ENCODE assay signal across 27 mouse cellular contexts in the genomic region with DNA sequence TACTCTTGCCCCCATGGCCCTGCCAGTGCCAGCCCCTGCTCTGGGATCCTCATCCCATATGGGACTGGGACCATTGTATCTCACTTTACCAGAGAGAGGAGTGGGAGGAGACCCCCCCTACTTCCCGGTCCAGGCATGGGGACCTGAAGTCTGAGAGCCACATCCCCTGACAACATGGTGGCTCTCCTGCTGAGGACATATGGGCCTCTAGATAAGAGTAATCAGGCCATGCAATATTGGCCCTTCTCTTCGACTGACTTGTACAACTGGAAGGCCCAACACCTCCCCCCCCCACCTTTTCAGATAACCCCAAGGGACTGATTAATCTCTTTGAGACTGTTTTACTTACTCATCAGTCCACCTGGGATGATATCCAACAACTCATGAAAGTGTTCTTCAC. TPM values are rescaled to one million over a fixed set of nuclear protein-coding genes. Genes with fewer than 3 reads are reported as not detected.
A peak's percentile ranks its signal among the peaks of the same experiment; 100 is the strongest.
DNase-seq lines count a peak whose midpoint lies in the region; ATAC-seq and TF ChIP-seq lines count a peak whose summit lies in the region.
"Had no signal": no experiment of that assay in that cellular context is flagged by ENCODE, and none has a peak within 500 bp of the region (broad histone marks: within the 10 kb centered on the region; RNA-seq: fewer than 3 reads in every experiment).

No protein-coding gene starts in this region.

- TF ChIP-seq POLR2A in kidney, adult 2 months (IDR thresholded peaks at IDR 0.05; ENCODE audit: low read depth, low read length): no peak

- ATAC-seq in liver, postnatal 0 days: no peak
- peak; percentile 79 for ATAC-seq in liver, embryonic 12.5 days
- ATAC-seq in liver, embryonic 15.5 days (ENCODE audit: insufficient read depth): peak; percentile 49
- ATAC-seq in forebrain, embryonic 13.5 days: no peak
- ATAC-seq: forebrain, embryonic 15.5 days; Patski had no signal

- H3K9ac ChIP-seq in liver, postnatal 0 days (replicated peaks): no peak overlapping the region
- H3K9ac ChIP-seq in liver, embryonic 12.5 days: no peak overlapping the region
- H3K9ac ChIP-seq in liver, embryonic 15.5 days: no peak overlapping the region
- H3K9ac ChIP-seq in forebrain, embryonic 13.5 days: no peak overlapping the region
- H3K9ac ChIP-seq: embryonic facial prominence, embryonic 12.5 days; embryonic facial prominence, embryonic 15.5 days; forebrain, embryonic 15.5 days; heart, embryonic 13.5 days; hindbrain, embryonic 15.5 days had no signal

- no peak for TF ChIP-seq EP300 in liver, postnatal 0 days (IDR thresholded peaks at IDR 0.05; ENCODE audit: low read depth)

- no peak overlapping the region for H3K4me2 ChIP-seq in liver, postnatal 0 days (ENCODE audit: low read depth, low read length)
- no peak overlapping the region for H3K4me2 ChIP-seq in liver, embryonic 12.5 days
- H3K4me2 ChIP-seq in liver, embryonic 15.5 days: no peak overlapping the region
- no peak overlapping the region for H3K4me2 ChIP-seq in forebrain, embryonic 13.5 days
- H3K4me2 ChIP-seq: embryonic facial prominence, embryonic 12.5 days; embryonic facial prominence, embryonic 15.5 days; forebrain, embryonic 15.5 days; heart, embryonic 13.5 days; hindbrain, embryonic 15.5 days had no signal

- H3K9me3 ChIP-seq in liver, postnatal 0 days (ENCODE audit: low read length): peaks cover 16% of the 10 kb centered on the region
- peaks cover 25% of the 10 kb centered on the region for H3K9me3 ChIP-seq in liver, embryonic 12.5 days (replicated peaks)
- H3K9me3 ChIP-seq in liver, embryonic 15.5 days (replicated peaks): peaks cover 10% of the 10 kb centered on the region; the same call in 1 of the 2 replicates
- H3K9me3 ChIP-seq in forebrain, embryonic 13.5 days (replicated peaks): peaks cover 14% of the 10 kb centered on the region
- H3K9me3 ChIP-seq: hindbrain, embryonic 15.5 days had no signal

- no peaks in the 10 kb centered on the region for H3K27me3 ChIP-seq in liver, postnatal 0 days (ENCODE audit: insufficient read depth, low read length)
- H3K27me3 ChIP-seq in liver, embryonic 12.5 days (replicated peaks): no peaks in the 10 kb centered on the region
- H3K27me3 ChIP-seq in liver, embryonic 15.5 days: no peaks in the 10 kb centered on the region
- no peaks in the 10 kb centered on the region for H3K27me3 ChIP-seq in kidney, adult 2 months (replicated peaks; ENCODE audit: control insufficient read depth, insufficient read depth, low read length)
- H3K27me3 ChIP-seq in forebrain, embryonic 13.5 days: no peaks in the 10 kb centered on the region
- H3K27me3 ChIP-seq: embryonic facial prominence, embryonic 12.5 days; embryonic facial prominence, embryonic 15.5 days; forebrain, embryonic 15.5 days; heart, embryonic 13.5 days; hindbrain, embryonic 15.5 days; Patski had no signal

- no peaks in the 10 kb centered on the region for H3K36me3 ChIP-seq in liver, postnatal 0 days (replicated peaks; ENCODE audit: insufficient read depth, low read length)
- H3K36me3 ChIP-seq in liver, embryonic 12.5 days: 0 out of 2 replicates have a peak, but pooled peaks cover 2% of the 10 kb centered on the region
- no peaks in the 10 kb centered on the region for H3K36me3 ChIP-seq in liver, embryonic 15.5 days (replicated peaks)
- H3K36me3 ChIP-seq in kidney, adult 2 months (ENCODE audit: control insufficient read depth, insufficient read depth, low read length): no peaks in the 10 kb centered on the region
- no peaks in the 10 kb centered on the region for H3K36me3 ChIP-seq in forebrain, embryonic 13.5 days (ENCODE audit: poor library complexity, severe bottlenecking)
- H3K36me3 ChIP-seq: embryonic facial prominence, embryonic 12.5 days; embryonic facial prominence, embryonic 15.5 days; forebrain, embryonic 15.5 days; heart, embryonic 13.5 days; hindbrain, embryonic 15.5 days had no signal

- no peaks in the 10 kb centered on the region for H3K4me1 ChIP-seq in liver, postnatal 0 days (ENCODE audit: insufficient read depth)
- peaks cover 7% of the 10 kb centered on the region; the same call in 1 of the 2 replicates for H3K4me1 ChIP-seq in liver, embryonic 12.5 days
- peaks cover 3% of the 10 kb centered on the region; the same call in 1 of the 2 replicates for H3K4me1 ChIP-seq in liver, embryonic 15.5 days (replicated peaks)
- no peaks in the 10 kb centered on the region for H3K4me1 ChIP-seq in kidney, adult 2 months (ENCODE audit: control insufficient read depth, insufficient read depth, low read length)
- no peaks in the 10 kb centered on the region for H3K4me1 ChIP-seq in forebrain, embryonic 13.5 days
- H3K4me1 ChIP-seq: embryonic facial prominence, embryonic 12.5 days; embryonic facial prominence, embryonic 15.5 days; forebrain, embryonic 15.5 days; heart, embryonic 13.5 days; hindbrain, embryonic 15.5 days had no signal

- 63% methylated on average over 2 of the region's 2 CpGs for WGBS in liver, postnatal 0 days (ENCODE audit: insufficient replicate concordance)
- 43% methylated on average over 2 of the region's 2 CpGs for WGBS in liver, embryonic 12.5 days (ENCODE audit: insufficient replicate concordance)
- WGBS in liver, embryonic 15.5 days (ENCODE audit: insufficient replicate concordance): 43% methylated on average over 2 of the region's 2 CpGs
- 91% methylated on average over 2 of the region's 2 CpGs for WGBS in kidney, adult 2 months
- WGBS in forebrain, embryonic 13.5 days: 96% methylated on average over 2 of the region's 2 CpGs

- H3K4me3 ChIP-seq in liver, postnatal 0 days (ENCODE audit: low read depth, low read length): no peak overlapping the region
- no peak overlapping the region for H3K4me3 ChIP-seq in liver, embryonic 12.5 days
- H3K4me3 ChIP-seq in liver, embryonic 15.5 days (replicated peaks): no peak overlapping the region
- no peak overlapping the region for H3K4me3 ChIP-seq in kidney, adult 2 months (ENCODE audit: insufficient read depth, low read depth, low read length)
- H3K4me3 ChIP-seq in forebrain, embryonic 13.5 days: no peak overlapping the region
- H3K4me3 ChIP-seq: embryonic facial prominence, embryonic 12.5 days; embryonic facial prominence, embryonic 15.5 days; forebrain, embryonic 15.5 days; heart, embryonic 13.5 days; hindbrain, embryonic 15.5 days had no signal

- H3K27ac ChIP-seq in liver, postnatal 0 days (ENCODE audit: low read depth): no peak overlapping the region
- no peak overlapping the region for H3K27ac ChIP-seq in liver, embryonic 12.5 days
- no peak overlapping the region for H3K27ac ChIP-seq in liver, embryonic 15.5 days (replicated peaks)
- no peak overlapping the region for H3K27ac ChIP-seq in kidney, adult 2 months (ENCODE audit: insufficient read depth, low read depth, low read length)
- no peak overlapping the region for H3K27ac ChIP-seq in forebrain, embryonic 13.5 days
- H3K27ac ChIP-seq: embryonic facial prominence, embryonic 12.5 days; embryonic facial prominence, embryonic 15.5 days; forebrain, embryonic 15.5 days; heart, embryonic 13.5 days; hindbrain, embryonic 15.5 days had no signal

- no peak for TF ChIP-seq CTCF in liver, postnatal 0 days (IDR thresholded peaks at IDR 0.05; ENCODE audit: low read depth)
- TF ChIP-seq CTCF in kidney, adult 2 months (conservative IDR thresholded peaks at IDR 0.05; ENCODE audit: insufficient read depth, insufficient read length, low read depth, low read length): no peak

- DNase-seq in liver: peak; percentile 4
- no peak for DNase-seq in liver, postnatal 0 days
- DNase-seq in kidney, adult 2 months: no peak
- no peak for DNase-seq in left cerebral cortex, adult 9 months (ENCODE audit: low spot score in 2 of 2)
- DNase-seq: adrenal gland, adult 2 months; adrenal gland, postnatal 14 days; cerebellum, adult 11 months; cerebellum, adult 2 months; cerebellum, adult 9-11 months; cerebellum, postnatal 25 days; gastrocnemius, postnatal 25 days; heart, adult 18-20 months; heart, postnatal 14 days; heart, postnatal 4 days had no signal

RNA-seq across cellular contexts. Expression of gene 4930512M02Rik, which starts 18.4 kb away (rescaled TPM):
- polyA plus RNA-seq in liver, postnatal 0 days (2015; fragmentation: Nextera tagmentation; extraction: Ambion mirVana): not detected in 2 replicates
- polyA plus RNA-seq in liver, embryonic 12.5 days (2016; fragmentation: Nextera tagmentation; extraction: Ambion mirVana): not detected in 2 replicates
- not detected in 2 replicates for polyA plus RNA-seq in liver, embryonic 15.5 days (2015; fragmentation: Nextera tagmentation; extraction: Ambion mirVana)
- polyA plus RNA-seq in kidney, adult 2 months (2012; rRNA removed): not detected in 2 replicates
- polyA plus RNA-seq in forebrain, embryonic 13.5 days (2015; fragmentation: Nextera tagmentation; extraction: Ambion mirVana): not detected in 2 replicates
- polyA plus RNA-seq: adrenal gland, adult 2 months; cerebellum, adult 2 months; embryonic facial prominence, embryonic 12.5 days; embryonic facial prominence, embryonic 15.5 days; forebrain, embryonic 11.5 days; forebrain, embryonic 15.5 days; gonadal fat pad, adult 2 months; heart, embryonic 13.5 days; heart, embryonic 16.5 days; hindbrain, embryonic 11.5 days; hindbrain, embryonic 15.5 days; Patski had no signal

Comparison
In these comparisons a context has a peak if more than half of its experiments do, and no peak if none do; other contexts are left out.
1. ATAC-seq: peak in liver, embryonic 12.5 days (single experiment) and liver, embryonic 15.5 days (single experiment); none in liver, postnatal 0 days (single experiment) and forebrain, embryonic 13.5 days (single experiment).